Mouse (Mus musculus) heart, embryonic 15.5 days (tissue): ENCODE results near the gene Hcn1. TPM values are rescaled to one million over a fixed set of nuclear protein-coding genes. Genes with fewer than 3 reads are reported as not detected.

ENCODE experiments used
- ATAC-seq: fragments of 200-750 bp; cut with Nextera tagmentation; replicated peaks from 2 replicates; pipeline ENCODE4 v1.8.0; 2017; ENCODE audit warnings: low read depth, moderate TSS enrichment; ENCODE audit not compliant: insufficient number of reproducible peaks, insufficient read depth, low FRiP score
- H3K27ac ChIP-seq: fragments of 300-500 bp; sonication (generic); 2 replicates; pipeline ENCODE4 v1.5.1; 2015; ENCODE audit warnings: mild to moderate bottlenecking, inconsistent platforms
- H3K27me3 ChIP-seq: fragments of 300-500 bp; sonication (generic); 2 replicates; pipeline ENCODE4 v1.6.1; 2015; ENCODE audit warnings: inconsistent platforms
- H3K36me3 ChIP-seq: fragments of 300-500 bp; sonication (generic); 2 replicates; pipeline ENCODE4 v1.6.1; 2015; ENCODE audit warnings: mild to moderate bottlenecking, inconsistent platforms
- H3K4me1 ChIP-seq: fragments of 300-500 bp; sonication (generic); replicated peaks from 2 replicates; pipeline ENCODE4 v1.6.1; 2015; ENCODE audit warnings: inconsistent platforms
- H3K4me2 ChIP-seq: fragments of 300-500 bp; sonication (generic); 2 replicates; pipeline ENCODE4 v1.6.1; 2015; ENCODE audit warnings: inconsistent platforms, mild to moderate bottlenecking, moderate library complexity
- H3K4me3 ChIP-seq: fragments of 300-500 bp; sonication (generic); 2 replicates; pipeline ENCODE4 v1.5.1; 2015; ENCODE audit warnings: mild to moderate bottlenecking, inconsistent platforms
- H3K9ac ChIP-seq: fragments of 300-500 bp; sonication (generic); 2 replicates; pipeline ENCODE4 v1.6.1; 2015; ENCODE audit warnings: mild to moderate bottlenecking, inconsistent platforms
- H3K9me3 ChIP-seq: fragments of 300-500 bp; sonication (generic); replicated peaks from 2 replicates; pipeline ENCODE4 v1.6.1; 2016; ENCODE audit warnings: inconsistent platforms
- WGBS: fragments of 180-500 bp; shearing (Covaris S2); methylation state at CpG from one replicate; pipeline ENCODE4 v1.1.7; 2015; ENCODE audit warnings: mixed read lengths; 5-methylcytosine and 5-hydroxymethylcytosine counted together
- polyA plus RNA-seq: library from polyadenylated mRNA; unstranded; fragments of >200 nt; fragmentation: Nextera tagmentation; extraction: Ambion mirVana; gene quantifications from 2 replicates; pipeline ENCODE4 v1.2.1, GENCODE M21; 2015

Gene Hcn1
- polyA plus RNA-seq, 1 experiment from 2014 or later: 0.04 TPM

- no peak overlapping the region for H3K9ac ChIP-seq
- H3K9me3 ChIP-seq: no peaks in the 10 kb centered on the region
- no peaks in the 10 kb centered on the region for H3K4me1 ChIP-seq
- no peaks in the 10 kb centered on the region for H3K27me3 ChIP-seq
- ATAC-seq: no peak
- H3K4me2 ChIP-seq: no peak overlapping the region
- no peaks in the 10 kb centered on the region for H3K36me3 ChIP-seq
- no peak overlapping the region for H3K4me3 ChIP-seq
- no peak overlapping the region for H3K27ac ChIP-seq
Measured at GRCm38 (mm10) chr13:117801061-117801460, 198.9 kb downstream of the Hcn1 start.

GRCm38 (mm10) chr13:117827628-117828027 is 225.5 kb downstream of the Hcn1 start:
- Histone ChIP-seq H3K9ac (no peak overlapping the region), H3K4me1 (no peaks in the 10 kb centered on the region), H3K36me3 (no peaks in the 10 kb centered on the region), H3K27me3 (no peaks in the 10 kb centered on the region), H3K9me3 (no peaks in the 10 kb centered on the region), H3K27ac (no peak overlapping the region), H3K4me3 (no peak overlapping the region), H3K4me2 (no peak overlapping the region)
- 73% methylated on average over 5 of the region's 5 CpGs for WGBS
- ATAC-seq: no peak

GRCm38 (mm10) chr13:117836658-117837057 is 234.5 kb downstream of the Hcn1 start:
- H3K36me3 ChIP-seq: no peaks in the 10 kb centered on the region
- no peaks in the 10 kb centered on the region for H3K9me3 ChIP-seq
- no peak overlapping the region for H3K9ac ChIP-seq
- H3K4me2 ChIP-seq: no peak overlapping the region
- no peak for ATAC-seq
- WGBS: 65% methylated on average over 1 of the region's 1 CpGs
- H3K27me3 ChIP-seq: no peaks in the 10 kb centered on the region
- H3K4me1 ChIP-seq: no peaks in the 10 kb centered on the region
- H3K27ac ChIP-seq: no peak overlapping the region
- H3K4me3 ChIP-seq: no peak overlapping the region

GRCm38 (mm10) chr13:117838264-117838663 is 236.1 kb downstream of the Hcn1 start:
- no peak overlapping the region for H3K4me3 ChIP-seq
- H3K27me3 ChIP-seq: no peaks in the 10 kb centered on the region
- 88% methylated on average over 7 of the region's 7 CpGs for WGBS
- no peak overlapping the region for H3K4me2 ChIP-seq
- H3K36me3 ChIP-seq: no peaks in the 10 kb centered on the region
- ATAC-seq: no peak
- no peak overlapping the region for H3K9ac ChIP-seq
- no peaks in the 10 kb centered on the region for H3K4me1 ChIP-seq
- no peaks in the 10 kb centered on the region for H3K9me3 ChIP-seq
- H3K27ac ChIP-seq: no peak overlapping the region

GRCm38 (mm10) chr13:117842366-117842765 is 240.2 kb downstream of the Hcn1 start:
- Histone ChIP-seq H3K4me1 (no peaks in the 10 kb centered on the region), H3K9me3 (no peaks in the 10 kb centered on the region), H3K9ac (no peak overlapping the region), H3K27me3 (no peaks in the 10 kb centered on the region), H3K36me3 (no peaks in the 10 kb centered on the region), H3K27ac (no peak overlapping the region), H3K4me2 (no peak overlapping the region), H3K4me3 (no peak overlapping the region)
- ATAC-seq: no peak

GRCm38 (mm10) chr13:117847290-117847689 is 245.2 kb downstream of the Hcn1 start:
- H3K36me3 ChIP-seq: no peaks in the 10 kb centered on the region
- no peak overlapping the region for H3K27ac ChIP-seq
- WGBS: 67% methylated on average over 2 of the region's 2 CpGs
- ATAC-seq: no peak
- no peak overlapping the region for H3K4me3 ChIP-seq
- H3K9ac ChIP-seq: no peak overlapping the region
- no peak overlapping the region for H3K4me2 ChIP-seq
- no peaks in the 10 kb centered on the region for H3K27me3 ChIP-seq
- H3K4me1 ChIP-seq: no peaks in the 10 kb centered on the region
- no peaks in the 10 kb centered on the region for H3K9me3 ChIP-seq

GRCm38 (mm10) chr13:117848757-117849156 is 246.6 kb downstream of the Hcn1 start:
- H3K9me3 ChIP-seq: no peaks in the 10 kb centered on the region
- WGBS: 87% methylated on average over 4 of the region's 4 CpGs
- no peak for ATAC-seq

GRCm38 (mm10) chr13:117851954-117852710 is 250.0 kb downstream of the Hcn1 start:
- Histone ChIP-seq H3K27ac (no peak overlapping the region), H3K27me3 (no peaks in the 10 kb centered on the region), H3K4me3 (no peak overlapping the region), H3K4me1 (peaks cover 3% of the 10 kb centered on the region; the same call in 1 of the 2 replicates), H3K9ac (no peak overlapping the region), H3K9me3 (no peaks in the 10 kb centered on the region), H3K4me2 (no peak overlapping the region), H3K36me3 (no peaks in the 10 kb centered on the region)
- ATAC-seq: no peak
- WGBS: 76% methylated on average over 6 of the region's 6 CpGs

More at GRCm38 (mm10) chr13:117848757-117849156, 246.6 kb downstream of the Hcn1 start:
- H3K27ac ChIP-seq: no peak overlapping the region
- peaks cover 3% of the 10 kb centered on the region; the same call in 1 of the 2 replicates for H3K4me1 ChIP-seq
- no peak overlapping the region for H3K4me2 ChIP-seq
- no peak overlapping the region for H3K4me3 ChIP-seq
- H3K9ac ChIP-seq: no peak overlapping the region
- no peaks in the 10 kb centered on the region for H3K36me3 ChIP-seq
- no peaks in the 10 kb centered on the region for H3K27me3 ChIP-seq

- no peak for ATAC-seq
- Histone ChIP-seq H3K27me3 (no peaks in the 10 kb centered on the region), H3K36me3 (no peaks in the 10 kb centered on the region), H3K9me3 (no peaks in the 10 kb centered on the region), H3K9ac (no peak overlapping the region), H3K4me1 (peaks cover 3% of the 10 kb centered on the region; the same call in 1 of the 2 replicates), H3K4me3 (no peak overlapping the region), H3K4me2 (no peak overlapping the region), H3K27ac (no peak overlapping the region)
- 75% methylated on average over 2 of the region's 2 CpGs for WGBS
Measured at GRCm38 (mm10) chr13:117852711-117853051, 250.6 kb downstream of the Hcn1 start.

- no peaks in the 10 kb centered on the region for H3K27me3 ChIP-seq
- H3K9me3 ChIP-seq: no peaks in the 10 kb centered on the region
- ATAC-seq: no peak
- H3K4me1 ChIP-seq: 0 out of 2 replicates have a peak, but pooled peaks cover 2% of the 10 kb centered on the region
- no peak overlapping the region for H3K9ac ChIP-seq
- no peak overlapping the region for H3K4me3 ChIP-seq
- no peaks in the 10 kb centered on the region for H3K36me3 ChIP-seq
- 24% methylated on average over 3 of the region's 3 CpGs for WGBS
- H3K4me2 ChIP-seq: no peak overlapping the region
- no peak overlapping the region for H3K27ac ChIP-seq
Measured at GRCm38 (mm10) chr13:117858416-117858815, 256.3 kb downstream of the Hcn1 start.

GRCm38 (mm10) chr13:117877787-117878186 is 275.7 kb downstream of the Hcn1 start:
- no peak overlapping the region for H3K27ac ChIP-seq
- no peaks in the 10 kb centered on the region for H3K9me3 ChIP-seq
- H3K36me3 ChIP-seq: no peaks in the 10 kb centered on the region
- H3K4me3 ChIP-seq: no peak overlapping the region
- 57% methylated on average over 8 of the region's 8 CpGs for WGBS
- H3K4me1 ChIP-seq: no peaks in the 10 kb centered on the region
- H3K27me3 ChIP-seq: no peaks in the 10 kb centered on the region
- H3K9ac ChIP-seq: no peak overlapping the region
- ATAC-seq: no peak
- no peak overlapping the region for H3K4me2 ChIP-seq

GRCm38 (mm10) chr13:117880471-117881225 is 278.5 kb downstream of the Hcn1 start:
- H3K4me1 ChIP-seq: no peaks in the 10 kb centered on the region
- no peaks in the 10 kb centered on the region for H3K36me3 ChIP-seq
- no peak overlapping the region for H3K4me2 ChIP-seq
- H3K9ac ChIP-seq: no peak overlapping the region
- 77% methylated on average over 4 of the region's 4 CpGs for WGBS
- H3K27me3 ChIP-seq: no peaks in the 10 kb centered on the region
- no peak for ATAC-seq
- H3K27ac ChIP-seq: no peak overlapping the region
- H3K9me3 ChIP-seq: no peaks in the 10 kb centered on the region
- no peak overlapping the region for H3K4me3 ChIP-seq
